Mouse (Mus musculus): ENCODE measurements around the gene Rbm39. TPM values are rescaled to one million over a fixed set of nuclear protein-coding genes. Genes with fewer than 3 reads are reported as not detected.
"Not testable (repeated sequence)": the region's sequence is repeated elsewhere in the genome, so short reads cannot be mapped to it uniquely, and the experiment has no call there.

Gene Rbm39
- polyA plus RNA-seq (2012; rRNA removed): 169 and 203 TPM in 2 replicates

DNA sequence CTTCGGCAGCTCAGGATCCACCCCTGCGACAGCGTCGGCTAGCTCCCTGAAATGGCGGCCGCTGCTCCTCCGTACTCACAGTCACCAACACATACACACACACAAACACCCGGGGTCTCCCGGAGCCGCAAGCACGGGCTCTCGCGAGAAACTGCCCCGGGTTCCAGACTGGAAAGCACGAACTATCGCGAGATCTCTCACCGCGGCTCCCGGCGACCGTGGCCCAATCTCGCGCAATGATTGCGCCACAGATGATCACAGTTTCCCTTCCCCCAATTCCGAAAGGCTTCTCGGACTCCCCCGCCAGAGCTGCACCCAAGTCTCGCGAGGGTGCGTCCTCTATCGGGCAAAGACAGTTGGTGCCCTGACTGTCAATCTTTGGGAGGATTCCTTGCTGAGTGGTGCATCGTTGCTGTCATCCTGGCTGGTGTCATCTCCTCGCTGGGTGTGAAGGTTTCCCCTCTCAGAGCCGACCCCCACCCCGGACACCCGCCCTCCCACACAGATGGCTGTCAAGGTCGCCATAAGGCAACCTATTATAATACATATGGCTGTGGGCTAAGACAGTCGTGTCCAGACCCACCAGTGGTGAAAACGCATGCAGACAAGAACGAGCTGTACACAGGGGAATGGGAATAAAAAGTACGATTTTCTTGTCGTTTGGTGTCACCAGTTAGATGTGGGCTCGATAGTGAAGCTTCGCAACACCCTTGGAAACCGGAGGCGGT is at the start of gene Rbm39:
TSS of gene Rbm39 (minus strand) at position 145 of the 728 bp plus-strand sequence.
- peak; percentile 99 to 100 for DNase-seq (ENCODE audit: extremely low spot score in 1 of 2, low spot score in 1 of 2)

DNA sequence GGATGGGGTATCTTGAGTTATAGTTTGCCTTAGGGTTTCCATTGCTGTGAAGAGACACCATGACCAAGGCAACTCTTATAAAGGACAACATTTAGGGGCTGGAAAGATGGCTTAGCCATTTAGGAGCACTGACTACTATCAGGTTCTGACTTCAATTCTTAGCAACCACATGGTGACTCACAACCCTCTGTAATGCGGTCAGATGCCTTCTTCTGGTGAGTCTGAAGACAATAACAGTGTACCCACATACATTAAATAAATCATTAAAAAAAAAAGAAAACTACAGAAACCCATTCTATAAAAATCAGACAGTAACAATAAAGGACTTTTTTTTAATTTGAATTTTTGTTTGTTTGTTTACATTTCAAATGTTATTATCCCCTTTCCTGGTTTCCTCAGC is 49.1 kb upstream of the Rbm39 start:
- DNase-seq (ENCODE audit: extremely low spot score in 1 of 2, low spot score in 1 of 2): no peak

DNA sequence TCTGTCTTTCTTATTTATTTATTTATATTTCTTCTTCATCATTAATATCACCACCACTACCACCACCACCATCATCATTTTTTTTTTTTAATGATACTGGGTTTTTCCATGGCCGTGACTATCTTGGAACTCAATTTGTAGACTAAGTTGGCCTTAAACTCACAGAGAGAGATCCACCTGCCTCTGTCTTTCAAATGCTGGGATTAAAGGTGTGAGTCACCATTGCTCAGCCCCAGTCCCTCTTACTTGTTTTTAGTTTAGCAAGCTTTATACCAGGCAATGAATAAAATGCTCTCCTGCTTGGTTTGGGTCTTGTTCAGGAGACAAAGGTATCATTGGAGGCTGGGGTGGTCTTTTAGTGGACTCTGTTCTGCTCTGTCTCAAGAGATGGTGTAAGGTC is 47.7 kb upstream of the Rbm39 start:
- DNase-seq (ENCODE audit: extremely low spot score in 1 of 2, low spot score in 1 of 2): no peak

DNA sequence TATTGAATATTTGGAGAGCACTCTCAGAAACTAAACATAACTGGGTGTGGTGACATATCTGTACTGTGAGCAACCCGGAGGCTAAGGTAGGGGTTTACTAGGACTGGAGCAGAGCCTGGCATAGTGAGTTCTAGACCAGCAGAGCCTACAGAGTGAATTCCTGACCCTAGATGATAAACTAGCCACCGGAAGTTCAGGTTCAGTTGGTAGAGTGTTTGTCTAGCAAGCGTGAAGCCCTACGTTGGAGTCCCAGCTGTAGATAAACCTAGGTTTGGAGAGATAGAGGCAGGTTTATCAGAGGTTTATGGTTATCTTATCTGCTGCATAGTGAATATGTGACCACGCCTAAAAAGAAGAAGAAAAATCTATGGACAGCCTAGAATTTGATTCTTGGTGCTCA is 44.0 kb upstream of the Rbm39 start:
- DNase-seq (ENCODE audit: extremely low spot score in 1 of 2, low spot score in 1 of 2): no peak

DNA sequence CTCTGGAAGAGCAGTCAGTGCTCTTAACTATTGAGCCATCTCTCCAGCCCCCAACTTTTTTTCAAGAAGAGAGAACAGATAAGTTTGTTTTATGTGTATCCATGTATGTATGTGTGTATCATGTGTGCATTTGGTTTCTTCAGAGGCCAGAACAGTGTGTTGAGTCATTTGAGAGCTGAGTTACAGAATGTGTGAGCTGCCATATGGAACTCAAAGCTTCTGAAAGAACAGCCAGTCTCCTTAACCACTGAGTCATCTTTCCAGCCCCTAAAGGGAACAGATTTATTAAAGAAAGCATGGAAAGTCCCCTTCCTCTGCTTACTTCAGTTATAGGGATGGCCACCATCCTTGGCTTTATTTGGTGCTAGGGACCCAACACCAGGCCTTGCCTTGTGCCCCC is 42.1 kb upstream of the Rbm39 start:
- no peak for DNase-seq (ENCODE audit: extremely low spot score in 1 of 2, low spot score in 1 of 2)

DNA sequence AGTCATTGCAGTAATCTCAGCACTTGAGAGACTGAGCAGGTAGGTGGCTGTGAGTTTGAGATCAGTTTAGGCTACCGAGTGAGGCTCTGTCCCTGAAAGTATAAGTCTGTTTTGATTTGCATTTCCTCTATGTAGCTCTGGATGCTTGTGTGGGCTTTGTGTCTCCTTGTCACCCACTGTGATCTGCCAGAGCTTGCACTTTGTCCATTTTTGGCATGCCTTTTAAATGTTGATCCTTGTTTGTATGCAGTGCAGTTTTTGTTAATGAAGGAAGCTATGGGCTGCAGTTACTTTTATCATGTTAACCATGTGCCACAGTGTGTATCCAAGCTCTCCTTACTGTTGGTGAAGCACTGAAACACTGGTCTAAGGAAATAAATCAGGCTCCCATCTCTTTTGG is 37.7 kb upstream of the Rbm39 start:
- no peak for DNase-seq (ENCODE audit: extremely low spot score in 1 of 2, low spot score in 1 of 2)

DNA sequence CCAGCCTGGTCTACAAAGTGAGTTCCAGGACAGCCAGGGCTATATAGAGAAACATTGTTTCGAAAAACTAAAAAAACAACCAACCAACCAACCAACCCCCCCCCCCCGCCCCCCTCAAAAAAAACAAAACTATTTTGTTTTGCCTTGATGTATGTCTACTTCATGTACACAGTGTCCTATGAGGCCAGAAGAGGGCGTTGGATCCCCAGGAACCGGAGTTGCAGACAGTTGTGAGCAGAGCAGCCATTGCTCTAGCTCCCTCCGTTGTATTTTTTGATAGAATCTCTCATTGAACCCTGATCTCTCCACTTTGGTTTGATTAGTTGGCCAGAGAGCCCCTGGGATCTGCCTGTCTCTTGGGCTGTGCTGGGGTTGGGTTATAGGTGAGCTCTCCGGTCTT is 23.9 kb upstream of the Rbm39 start:
- no peak for DNase-seq (ENCODE audit: extremely low spot score in 1 of 2, low spot score in 1 of 2)

DNA sequence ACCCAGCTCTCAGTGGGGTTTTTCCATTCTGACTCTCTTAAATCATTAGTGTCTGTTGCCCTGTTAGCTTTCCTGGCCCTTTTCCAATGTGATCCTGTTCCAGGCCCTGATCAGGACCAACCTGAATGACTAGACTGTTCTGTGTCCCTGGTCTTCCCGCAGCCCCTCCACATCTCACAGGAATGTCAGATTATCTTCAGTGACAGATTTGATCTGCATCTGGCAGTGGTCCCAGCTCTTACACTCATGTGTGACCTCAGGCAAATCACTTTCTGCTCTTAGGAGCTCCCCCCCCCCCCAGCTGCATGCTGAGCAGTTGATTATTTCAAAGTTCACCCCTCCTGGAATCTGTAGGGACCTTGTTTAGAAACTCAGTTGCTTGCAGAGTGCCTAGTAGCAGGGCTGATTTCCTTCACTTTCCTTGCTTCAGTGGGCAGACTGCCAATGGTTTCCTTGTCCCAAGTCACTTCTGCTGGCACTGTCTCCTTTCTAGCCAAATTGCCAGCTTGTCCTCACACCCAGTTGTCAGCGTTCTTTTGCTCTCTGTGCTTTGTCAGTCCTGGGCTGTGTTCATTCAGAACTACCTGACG is 22.9 kb upstream of the Rbm39 start:
- DNase-seq (ENCODE audit: extremely low spot score in 1 of 2, low spot score in 1 of 2): peak in 1 of 2 experiments; percentile 59

DNA sequence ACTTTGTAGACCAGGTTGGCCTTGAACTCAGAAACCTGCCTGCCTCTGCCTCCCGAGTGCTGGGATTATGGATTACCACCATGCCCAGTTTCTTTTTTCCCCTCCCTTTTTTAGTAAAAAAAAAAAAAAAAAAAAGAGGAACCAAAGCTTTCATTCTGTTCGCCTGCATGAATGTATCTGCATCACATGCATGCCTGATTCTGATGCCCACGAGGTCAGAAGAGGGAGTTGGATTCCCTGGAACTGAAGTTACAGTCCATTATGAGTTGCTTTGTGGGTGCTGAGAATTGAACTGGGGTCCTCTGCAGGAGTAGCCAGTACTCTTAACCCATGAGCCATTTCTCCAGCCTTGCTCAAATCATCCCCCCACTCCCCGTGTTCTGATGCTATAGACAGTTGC is 21.4 kb upstream of the Rbm39 start:
- no peak for DNase-seq (ENCODE audit: extremely low spot score in 1 of 2, low spot score in 1 of 2)

DNA sequence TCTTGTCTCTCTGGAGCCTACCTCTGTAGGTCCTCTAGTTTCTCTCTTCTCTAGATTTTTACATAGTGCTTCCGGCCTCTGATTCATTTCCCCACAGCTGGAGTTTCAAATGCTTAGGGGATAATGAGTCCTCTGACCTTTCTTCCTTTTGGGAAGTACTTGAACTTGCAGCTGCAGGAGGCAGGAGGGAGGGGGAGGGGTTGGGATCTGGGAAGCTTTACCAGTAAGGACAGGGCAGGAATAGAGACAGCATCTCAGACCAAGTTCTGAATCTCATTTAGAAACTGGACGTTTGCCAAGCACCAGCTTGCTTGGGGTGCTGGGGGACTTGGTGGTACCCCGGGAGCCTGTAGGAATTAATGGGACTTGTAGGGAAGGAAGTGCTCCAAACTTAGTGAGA is 19.9 kb upstream of the Rbm39 start:
- no peak for DNase-seq (ENCODE audit: extremely low spot score in 1 of 2, low spot score in 1 of 2)

DNA sequence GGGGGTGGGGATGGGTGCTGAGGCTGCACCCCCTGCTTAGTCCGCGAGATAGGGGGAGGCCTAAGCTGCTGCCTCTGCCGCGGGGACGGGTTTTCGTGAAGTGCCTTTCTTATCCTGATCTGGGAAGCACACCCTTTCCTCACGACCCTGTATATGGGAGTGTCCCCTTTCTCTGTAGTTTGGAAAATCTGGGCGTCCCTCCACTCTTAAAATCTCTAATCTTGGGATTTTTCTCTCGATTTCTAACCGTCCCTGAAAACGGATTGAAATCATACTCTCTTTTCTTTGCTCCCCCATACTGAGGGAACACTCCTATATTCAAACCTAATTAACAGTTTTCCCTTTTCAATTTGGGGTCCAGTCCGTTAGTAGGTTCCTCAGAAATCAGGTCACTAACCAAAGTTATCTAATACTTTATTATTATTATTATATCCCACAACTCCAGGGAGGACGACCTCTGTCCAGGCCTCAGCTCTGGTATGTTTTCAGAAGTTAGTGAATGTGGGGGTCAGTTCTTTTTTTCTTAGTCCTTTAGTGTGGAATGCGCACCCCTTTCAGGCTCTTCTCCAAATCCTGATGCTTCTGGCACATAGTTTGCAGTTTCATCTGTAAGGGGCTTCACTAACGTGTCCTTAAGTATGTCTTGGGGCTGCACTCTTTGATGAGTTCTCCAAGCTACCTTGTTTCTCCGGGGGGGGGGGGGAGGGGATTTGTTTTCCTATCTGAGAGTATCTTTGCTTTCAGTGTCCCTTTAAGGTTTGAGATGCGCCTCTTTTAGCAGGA is 17.3 kb upstream of the Rbm39 start:
- no peak for DNase-seq (ENCODE audit: extremely low spot score in 1 of 2, low spot score in 1 of 2)

DNA sequence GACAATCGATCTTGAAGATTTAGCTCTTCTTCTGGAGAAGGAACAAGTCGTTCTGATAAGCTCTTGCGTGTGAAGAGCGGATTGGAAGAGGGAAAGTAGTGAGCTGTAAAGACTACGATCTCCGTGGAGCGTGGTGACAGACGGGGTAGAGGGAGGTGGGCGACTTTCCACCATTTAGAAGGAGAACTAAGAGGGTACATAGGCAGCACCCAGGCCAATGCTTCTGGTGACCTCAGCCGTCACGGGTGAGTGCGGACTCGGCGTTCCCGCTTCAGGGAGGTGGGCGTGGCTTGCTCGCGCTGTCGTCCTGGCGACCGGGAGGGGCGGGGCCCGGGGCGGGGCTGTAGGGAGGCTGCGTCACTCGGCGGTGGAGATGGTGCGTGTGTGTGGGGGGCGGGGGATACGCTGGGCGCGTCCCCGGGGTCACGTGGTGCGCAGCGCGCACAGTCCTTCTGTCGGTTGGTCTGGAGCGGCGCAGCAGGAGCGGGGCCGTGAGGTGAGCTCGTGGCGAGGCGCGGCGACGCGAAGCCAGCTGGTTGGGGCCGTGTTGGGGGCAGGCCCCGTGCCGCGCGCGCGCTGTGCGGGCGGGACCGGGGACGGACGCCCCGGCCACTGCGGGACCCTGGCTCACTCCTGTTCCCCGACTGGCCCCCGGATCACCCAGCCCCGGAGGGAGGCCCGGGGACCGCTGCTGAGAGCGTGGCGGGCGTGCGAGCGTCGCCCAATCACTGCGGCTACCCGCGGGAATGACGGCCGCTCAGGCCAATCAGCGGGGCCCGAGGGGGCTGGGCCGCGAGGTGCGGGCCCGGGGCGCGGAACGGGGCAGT is 16.5 kb upstream of the Rbm39 start, which contains the start of gene Phf20:
TSS of gene Phf20 (plus strand) at position 165 of the 827 bp plus-strand sequence.
- peak; percentile 94 to 97 for DNase-seq (ENCODE audit: extremely low spot score in 1 of 2, low spot score in 1 of 2)

DNA sequence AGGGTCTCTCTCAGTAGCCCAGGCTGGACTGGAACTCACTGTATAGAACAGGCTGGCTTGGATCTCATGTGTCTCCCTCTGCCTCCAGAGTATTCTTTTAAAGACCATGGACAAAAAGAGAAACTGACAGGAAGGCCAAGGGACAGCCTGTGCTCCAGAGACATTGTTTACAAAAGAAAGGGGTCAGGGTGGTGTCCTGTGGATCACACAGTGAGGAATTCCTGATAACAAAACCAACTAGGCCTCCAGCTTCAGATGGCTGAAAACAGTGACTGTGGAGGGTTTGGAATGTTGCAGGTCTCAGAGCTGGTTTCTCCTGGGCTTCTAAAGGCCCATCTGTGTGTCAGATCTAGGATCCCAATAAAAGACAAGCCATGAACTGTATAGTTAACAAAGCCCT is 14.5 kb upstream of the Rbm39 start:
- DNase-seq (ENCODE audit: extremely low spot score in 1 of 2, low spot score in 1 of 2): no peak

DNA sequence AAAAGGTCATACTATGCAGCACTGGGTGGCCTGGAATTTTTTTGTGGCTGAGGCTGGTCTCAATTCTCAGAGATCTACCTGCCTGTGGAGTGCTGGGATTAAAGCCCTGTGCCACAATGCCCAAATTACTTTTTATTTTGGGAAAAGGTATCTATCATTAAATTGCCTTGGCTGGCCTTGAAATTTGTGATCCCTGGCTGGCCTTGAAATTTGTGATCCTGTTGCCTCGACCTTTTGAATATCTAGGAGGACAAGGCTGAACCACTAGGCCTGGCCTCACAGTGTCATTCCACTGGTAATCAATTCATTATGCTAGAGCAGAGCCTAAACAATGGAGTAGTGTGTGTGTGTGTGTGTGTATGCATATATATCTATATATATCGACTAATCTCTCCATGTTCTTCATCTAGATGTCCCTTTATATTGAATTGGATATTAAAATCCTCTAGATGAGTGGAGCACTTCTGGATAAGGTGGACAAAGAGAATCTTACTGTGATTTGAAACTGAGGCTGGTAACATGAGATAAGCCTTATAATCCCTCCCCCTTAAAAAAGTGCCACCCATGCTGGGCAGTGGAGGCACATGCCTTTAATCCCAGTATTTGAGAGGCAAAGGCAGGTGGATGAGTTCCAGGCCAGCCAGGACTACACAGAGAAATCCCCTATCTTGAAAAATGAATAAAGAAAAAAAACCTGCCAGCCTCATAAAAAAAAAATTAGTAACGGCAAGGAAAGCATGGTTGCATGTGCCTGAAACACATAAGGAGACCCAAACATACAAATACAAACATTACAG is 13.2 kb upstream of the Rbm39 start:
- no peak for DNase-seq (ENCODE audit: extremely low spot score in 1 of 2, low spot score in 1 of 2)

DNA sequence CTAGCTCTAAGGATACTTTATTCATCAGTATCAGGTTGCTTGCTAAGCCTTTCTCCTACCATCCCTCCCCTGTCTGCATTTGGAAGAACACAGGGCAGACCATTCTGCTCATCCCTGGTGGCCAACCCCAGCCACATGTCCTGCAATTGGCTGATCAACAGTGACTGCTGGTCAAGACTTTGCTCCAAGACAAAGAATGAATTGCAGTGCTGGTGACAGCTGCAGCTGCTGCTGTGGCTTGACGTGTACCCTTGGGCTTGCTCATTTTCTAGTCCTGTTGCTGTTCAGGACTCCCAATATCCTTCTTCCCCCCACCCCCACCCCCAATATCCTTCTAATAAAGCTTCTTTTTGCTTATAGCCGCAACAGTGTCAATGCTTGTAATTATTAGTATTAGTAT is 12.0 kb upstream of the Rbm39 start:
- DNase-seq (ENCODE audit: extremely low spot score in 1 of 2, low spot score in 1 of 2): no peak

DNA sequence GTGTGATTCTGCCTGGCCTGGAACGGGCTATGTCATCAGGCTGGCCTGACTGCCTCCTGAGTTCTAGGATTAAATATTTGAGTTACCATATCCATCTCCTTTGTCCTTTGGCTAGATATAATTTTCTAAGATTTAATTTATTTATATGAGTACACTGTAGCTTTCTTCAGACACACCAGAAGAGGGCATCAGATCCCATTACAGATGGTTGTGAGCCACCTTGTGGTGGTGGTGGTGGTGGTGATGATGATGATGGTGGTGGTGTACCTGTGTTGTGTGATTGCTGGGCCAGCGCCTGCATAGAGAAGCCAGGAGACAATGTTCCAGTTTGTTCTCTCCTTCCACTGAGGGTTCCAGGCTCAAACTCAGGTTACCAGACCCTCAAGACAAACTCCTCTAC is 11.5 kb upstream of the Rbm39 start:
- no peak for DNase-seq (ENCODE audit: extremely low spot score in 1 of 2, low spot score in 1 of 2)

DNA sequence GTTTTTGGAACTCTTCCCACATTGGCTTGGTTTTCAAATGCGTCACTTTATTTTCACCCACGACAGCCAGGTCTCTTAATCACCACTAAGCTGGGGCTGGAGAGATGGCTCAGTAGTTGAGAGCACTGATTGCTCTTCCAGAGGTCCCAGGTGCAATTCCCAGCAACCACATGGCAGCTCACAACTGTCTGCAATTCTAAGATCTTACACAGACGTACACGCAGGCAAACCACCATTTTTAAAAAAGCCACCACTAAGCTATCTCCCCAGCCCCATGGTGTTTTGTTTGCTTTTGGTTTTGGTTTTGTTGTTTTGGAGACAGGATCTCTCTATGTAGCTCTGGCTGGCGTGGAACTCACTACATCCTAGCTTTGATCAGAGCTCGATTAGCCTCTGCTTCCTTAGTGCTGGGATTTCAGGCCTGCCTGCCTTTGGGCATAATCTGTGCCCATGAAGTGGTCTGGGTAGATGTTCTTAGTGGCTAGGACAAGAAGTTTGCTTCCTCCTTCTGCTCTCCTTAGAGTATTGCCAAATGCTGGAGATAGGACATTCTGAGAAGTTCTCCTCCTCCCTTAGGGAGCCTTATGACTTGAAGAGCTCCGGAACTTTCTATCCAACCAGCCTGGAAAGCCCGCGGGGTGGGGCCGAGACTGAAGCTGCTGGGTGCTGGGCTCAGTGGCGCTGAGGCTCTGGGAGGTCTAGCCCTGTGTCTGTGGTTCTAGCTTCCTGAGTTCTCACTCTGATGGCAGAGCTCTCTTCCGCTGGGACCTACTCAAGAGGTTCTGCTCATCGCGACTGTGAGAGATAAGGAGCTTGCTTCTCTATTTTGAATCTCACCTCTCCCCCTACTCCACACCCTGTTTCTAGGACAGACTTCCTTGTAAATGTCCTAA is 10.2 kb upstream of the Rbm39 start:
- no peak for DNase-seq (ENCODE audit: extremely low spot score in 1 of 2, low spot score in 1 of 2)

DNA sequence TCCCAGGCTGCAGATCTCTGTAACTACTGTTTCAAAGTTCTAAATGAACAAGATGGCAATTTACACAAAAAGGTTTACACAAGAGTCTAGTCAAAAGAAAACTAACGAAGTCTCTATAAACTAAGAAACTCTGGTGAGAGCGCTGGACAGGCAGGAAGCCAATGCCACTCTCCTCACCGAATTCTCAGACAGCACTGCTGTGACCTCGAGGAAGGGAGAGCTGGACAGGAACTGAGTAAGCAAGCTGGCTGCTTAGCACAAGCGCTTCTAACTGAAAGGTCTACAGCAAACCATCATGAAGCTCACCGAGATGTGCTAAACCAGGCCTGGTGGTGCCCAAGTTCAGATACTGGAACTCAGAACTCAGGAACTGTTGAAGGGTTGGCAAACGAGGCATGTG is 9.2 kb upstream of the Rbm39 start:
- not testable (repeated sequence) for DNase-seq (ENCODE audit: extremely low spot score in 1 of 2, low spot score in 1 of 2)

DNA sequence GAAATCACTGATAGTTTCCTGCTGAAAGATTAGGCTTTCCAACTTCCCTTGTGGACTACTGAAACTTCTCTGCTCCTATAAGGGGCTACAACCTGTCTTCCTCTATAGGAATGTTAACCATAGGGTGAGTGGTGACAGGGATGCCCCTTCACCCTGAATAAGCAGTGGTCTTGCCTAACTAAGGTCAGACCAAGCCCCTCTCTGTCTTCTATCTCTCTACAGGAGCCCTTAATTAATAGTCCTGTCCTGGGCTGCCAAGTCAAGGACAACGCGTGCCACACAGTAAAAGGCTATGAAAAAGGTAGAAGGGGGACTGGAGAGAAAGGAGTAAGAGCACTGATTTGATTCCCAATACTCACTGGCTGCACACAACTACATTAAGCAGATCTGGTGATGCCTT is 1.6 kb upstream of the Rbm39 start:
- DNase-seq (ENCODE audit: extremely low spot score in 1 of 2, low spot score in 1 of 2): no peak

Data from frontal cortex, adult 2 months (tissue).